Mouse (Mus musculus): Measurements from ENCODE around the gene Isg15. TPM values are rescaled to one million over a fixed set of nuclear protein-coding genes. Genes with fewer than 3 reads are reported as not detected.
A peak's percentile ranks its signal among the peaks of the same experiment; 100 is the strongest.

Isg15 gene
- total RNA-seq, 4 experiments from 2014 or later = 0.34 to 0.67 TPM; not detected in 2

- no peak for DNase-seq (ENCODE audit: low spot score in 2 of 2)
These were observed 3.0 kb upstream of the Isg15 start for GRCm38 (mm10) chr4:156203413-156204131.

- DNase-seq (ENCODE audit: low spot score in 2 of 2) = peak; percentile 49 to 76
These were observed 2.4 kb upstream of the Isg15 start, which contains the start of gene AW011738 for GRCm38 (mm10) chr4:156203001-156203412. AW011738 (plus strand) TSS chr4:156203304.

- DNase-seq (ENCODE audit: low spot score in 2 of 2) = no peak
These were observed 1.9 kb upstream of the Isg15 start for GRCm38 (mm10) chr4:156202462-156202893.

GRCm38 (mm10) chr4:156197829-156198205, 2.8 kb downstream of the Isg15 start:
- DNase-seq (ENCODE audit: low spot score in 2 of 2) = peak; percentile 86 to 89

GRCm38 (mm10) chr4:156197131-156197828, 3.3 kb downstream of the Isg15 start, which contains the start of gene Agrn:
Agrn (minus strand) TSS chr4:156197488.
- peak in 1 of 2 experiments; percentile 51 for DNase-seq (ENCODE audit: low spot score in 2 of 2)

GRCm38 (mm10) chr4:156195927-156196870, 4.4 kb downstream of the Isg15 start:
- no peak for DNase-seq (ENCODE audit: low spot score in 2 of 2)

GRCm38 (mm10) chr4:156194346-156194745, 6.3 kb downstream of the Isg15 start:
- DNase-seq (ENCODE audit: low spot score in 2 of 2) = no peak

- no peak for DNase-seq (ENCODE audit: low spot score in 2 of 2)
These were observed 6.7 kb downstream of the Isg15 start for GRCm38 (mm10) chr4:156193906-156194305.

- no peak for DNase-seq (ENCODE audit: low spot score in 2 of 2)
These were observed 7.4 kb downstream of the Isg15 start for GRCm38 (mm10) chr4:156193200-156193590.

GRCm38 (mm10) chr4:156192421-156193199, 8.0 kb downstream of the Isg15 start:
- no peak for DNase-seq (ENCODE audit: low spot score in 2 of 2)

- no peak for DNase-seq (ENCODE audit: low spot score in 2 of 2)
These were observed 11.8 kb downstream of the Isg15 start for GRCm38 (mm10) chr4:156188811-156189323.

GRCm38 (mm10) chr4:156188162-156188810, 12.3 kb downstream of the Isg15 start:
- no peak for DNase-seq (ENCODE audit: low spot score in 2 of 2)

GRCm38 (mm10) chr4:156185950-156186850, 14.4 kb downstream of the Isg15 start:
- DNase-seq (ENCODE audit: low spot score in 2 of 2) = no peak

- no peak for DNase-seq (ENCODE audit: low spot score in 2 of 2)
These were observed 15.1 kb downstream of the Isg15 start for GRCm38 (mm10) chr4:156185456-156185949.

GRCm38 (mm10) chr4:156184291-156184954, 16.2 kb downstream of the Isg15 start:
- no peak for DNase-seq (ENCODE audit: low spot score in 2 of 2)

GRCm38 (mm10) chr4:156183747-156184146, 16.9 kb downstream of the Isg15 start:
- DNase-seq (ENCODE audit: low spot score in 2 of 2) = no peak

GRCm38 (mm10) chr4:156177630-156178029, 23.0 kb downstream of the Isg15 start:
- no peak for DNase-seq (ENCODE audit: low spot score in 2 of 2)

- no peak for DNase-seq (ENCODE audit: low spot score in 2 of 2)
These were observed 28.8 kb downstream of the Isg15 start for GRCm38 (mm10) chr4:156171828-156172227.
